Mouse (Mus musculus) MEL (cell line): ENCODE measurements at regions not wholly inside any gene's neighbourhood (a gene's known extent, or its start where the extent isn't known, plus 50 kb on each side); places are given as distances from the start of the nearest gene placed in this dataset.

Source experiments
- DNase-seq: peaks from one replicate; pipeline ENCODE4 v3.0.0; 2011; ENCODE audit warnings: low read depth, low spot score
- H3K27ac ChIP-seq: 2 replicates; pipeline ENCODE4 v1.5.1; 2012; ENCODE audit warnings: low read depth, mild to moderate bottlenecking, control low read depth, low read length, moderate library complexity; ENCODE audit not compliant: control insufficient read depth
- H3K27me3 ChIP-seq, 2 experiments: fragments of 150-350 bp in 1 of 2; sonication (generic) in 1 of 2; 2 replicates each; pipeline ENCODE4 v1.6.1; 2012; ENCODE audit warnings: low read length in 2 of 2, mild to moderate bottlenecking in 2 of 2, improper control_type of control experiment in 1 of 2, moderate library complexity in 1 of 2; ENCODE audit not compliant: insufficient read depth in 2 of 2, control insufficient read depth in 1 of 2
- H3K36me3 ChIP-seq, 2 experiments: 2 replicates each; pipeline ENCODE4 v1.6.1; 2012 to 2014; ENCODE audit warnings: low read length in 2 of 2, improper control_type of control experiment in 1 of 2, inconsistent platforms in 1 of 2, mild to moderate bottlenecking in 1 of 2; ENCODE audit not compliant: insufficient read depth in 2 of 2, control insufficient read depth in 1 of 2
- H3K4me1 ChIP-seq, 2 experiments: fragments of 150-350 bp in 1 of 2; sonication (generic) in 1 of 2; 2 replicates each; pipeline ENCODE4 v1.6.1; 2012; ENCODE audit warnings: low read length in 2 of 2, improper control_type of control experiment in 1 of 2, mild to moderate bottlenecking in 1 of 2; ENCODE audit not compliant: insufficient read depth in 2 of 2, control insufficient read depth in 1 of 2
- H3K4me3 ChIP-seq, 2 experiments: fragments of 150-350 bp in 1 of 2; sonication (generic) in 1 of 2; 2 replicates each; pipeline ENCODE4 v1.5.1; 2012; ENCODE audit warnings: low read depth in 2 of 2, low read length in 2 of 2, mild to moderate bottlenecking in 2 of 2, moderate library complexity in 2 of 2, control low read depth in 1 of 2, improper control_type of control experiment in 1 of 2; ENCODE audit not compliant: control insufficient read depth in 1 of 2, insufficient read depth in 1 of 2
- H3K79me2 ChIP-seq: 2 replicates; pipeline ENCODE4 v1.6.1; 2012; ENCODE audit warnings: mild to moderate bottlenecking, low read length, moderate library complexity; ENCODE audit not compliant: control insufficient read depth, poor library complexity, insufficient read depth
- H3K9ac ChIP-seq: 2 replicates; pipeline ENCODE4 v1.6.1; 2012; ENCODE audit warnings: low read depth, mild to moderate bottlenecking, control low read depth, low read length, moderate library complexity; ENCODE audit not compliant: control insufficient read depth, poor library complexity, severe bottlenecking
- H3K9me3 ChIP-seq: fragments of 150-350 bp; sonication (generic); replicated peaks from 2 replicates; pipeline ENCODE4 v1.6.1; 2012; ENCODE audit warnings: mild to moderate bottlenecking, low read length, improper control_type of control experiment, moderate library complexity; ENCODE audit not compliant: insufficient read depth
- GABPA ChIP-seq: IDR thresholded peaks from 2 replicates; pipeline ENCODE4 v1.6.1; 2012; ENCODE audit warnings: low read depth, mild to moderate bottlenecking, inconsistent platforms, low read length, improper control_type of control experiment, moderate library complexity
- MEF2A ChIP-seq: IDR thresholded peaks from 2 replicates; pipeline ENCODE4 v1.6.1; 2014; ENCODE audit warnings: low read depth, mild to moderate bottlenecking, inconsistent platforms, low read length, improper control_type of control experiment; ENCODE audit not compliant: poor library complexity, insufficient replicate concordance, severe bottlenecking; ENCODE audit errors: extremely low read depth
- MXI1 ChIP-seq: IDR thresholded peaks from 2 replicates; pipeline ENCODE4 v1.6.1; 2011; ENCODE audit warnings: mild to moderate bottlenecking, low read depth, low read length, improper control_type of control experiment
- MYB ChIP-seq: IDR thresholded peaks from 2 replicates; pipeline ENCODE4 v1.6.1; 2011; ENCODE audit warnings: mild to moderate bottlenecking, low read depth, low read length, improper control_type of control experiment
- POLR2A ChIP-seq, 2 experiments: IDR thresholded peaks; 2 replicates each; pipeline ENCODE4 v1.6.1; 2011 to 2012; ENCODE audit warnings: low read length in 2 of 2, mild to moderate bottlenecking in 2 of 2, control low read depth in 1 of 2, improper control_type of control experiment in 1 of 2, low read depth in 1 of 2, moderate library complexity in 1 of 2; ENCODE audit not compliant: control insufficient read depth in 1 of 2, insufficient read depth in 1 of 2, poor library complexity in 1 of 2
- SMC3 ChIP-seq: IDR thresholded peaks from 2 replicates; pipeline ENCODE4 v1.6.1; 2011; ENCODE audit warnings: low read depth, low read length, improper control_type of control experiment
- TAL1 ChIP-seq: IDR thresholded peaks from 2 replicates; pipeline ENCODE4 v1.6.1; 2012; ENCODE audit warnings: mild to moderate bottlenecking, inconsistent platforms, low read length, moderate library complexity, mixed read lengths
- TBP ChIP-seq: IDR thresholded peaks from 2 replicates; pipeline ENCODE4 v1.8.0; 2011; ENCODE audit warnings: low read depth, low read length, improper control_type of control experiment
- UBTF ChIP-seq: IDR thresholded peaks from 2 replicates; pipeline ENCODE4 v1.6.1; 2012; ENCODE audit warnings: low read depth, mild to moderate bottlenecking, inconsistent platforms, low read length, improper control_type of control experiment, moderate library complexity, borderline replicate concordance; ENCODE audit not compliant: insufficient read depth

GRCm38 (mm10) chr5:47274256-47274638, 708.7 kb upstream of the Slit2 start:
- no peak overlapping the region for H3K9ac ChIP-seq
- DNase-seq = no peak
- H3K27ac ChIP-seq = no peak overlapping the region
- H3K4me3 ChIP-seq = no peak overlapping the region
- H3K79me2 ChIP-seq = no peaks in the 10 kb centered on the region
- peaks cover 0 to 4% of the 10 kb centered on the region in 2 experiments; a peak in 1 of 4 replicates for H3K4me1 ChIP-seq
- H3K36me3 ChIP-seq = no peaks in the 10 kb centered on the region
- no peaks in the 10 kb centered on the region for H3K9me3 ChIP-seq
- TF ChIP-seq MEF2A = no peak
- no peak for TF ChIP-seq GABPA
- TF ChIP-seq MYB = no peak
- no peak for TF ChIP-seq MXI1
- no peaks in the 10 kb centered on the region for H3K27me3 ChIP-seq

- H3K4me3 ChIP-seq = no peak overlapping the region
- no peaks in the 10 kb centered on the region for H3K36me3 ChIP-seq
- H3K9me3 ChIP-seq = no peaks in the 10 kb centered on the region
- no peak overlapping the region for H3K27ac ChIP-seq
- H3K79me2 ChIP-seq = no peaks in the 10 kb centered on the region
- no peak for DNase-seq
- no peak for TF ChIP-seq TBP
- no peak for TF ChIP-seq MYB
- no peak for TF ChIP-seq UBTF
- TF ChIP-seq SMC3 = no peak
- TF ChIP-seq GABPA = no peak
- no peak for TF ChIP-seq MEF2A
- no peak overlapping the region for H3K9ac ChIP-seq
- H3K27me3 ChIP-seq = no peaks in the 10 kb centered on the region
- peaks cover 0 to 4% of the 10 kb centered on the region in 2 experiments; a peak in 1 of 4 replicates for H3K4me1 ChIP-seq
These were observed 706.4 kb upstream of the Slit2 start for GRCm38 (mm10) chr5:47276231-47277195.

DNA sequence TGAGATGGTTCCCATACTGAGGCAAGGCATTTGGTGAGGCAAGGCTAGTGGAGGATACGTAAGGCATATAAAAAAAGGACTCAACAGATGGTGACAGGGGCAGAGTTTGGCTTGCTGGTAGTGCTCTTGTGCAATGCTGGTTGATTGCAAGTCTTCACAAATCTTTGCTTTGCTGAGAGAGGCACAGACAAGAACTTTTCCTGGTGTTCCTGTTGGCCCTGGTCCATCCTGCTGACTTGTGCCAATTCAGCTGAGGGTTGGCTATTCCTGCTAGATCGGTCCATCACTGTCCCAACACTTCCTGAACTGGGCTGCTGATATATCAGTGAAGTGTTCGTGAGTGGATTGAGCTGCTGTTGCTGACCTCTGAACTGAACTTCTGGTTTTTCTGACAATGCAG, 703.3 kb upstream of the Slit2 start:
- H3K79me2 ChIP-seq = no peaks in the 10 kb centered on the region
- H3K9ac ChIP-seq = no peak overlapping the region
- no peak for DNase-seq
- H3K9me3 ChIP-seq = no peaks in the 10 kb centered on the region
- no peak overlapping the region for H3K27ac ChIP-seq
- no peak overlapping the region for H3K4me3 ChIP-seq
- peaks cover 0 to under 1% of the 10 kb centered on the region in 2 experiments; a peak in 1 of 4 replicates for H3K4me1 ChIP-seq
- no peaks in the 10 kb centered on the region for H3K27me3 ChIP-seq
- no peaks in the 10 kb centered on the region for H3K36me3 ChIP-seq
- TF ChIP-seq POLR2A (IDR thresholded peaks at IDR 0.05; ENCODE audit: control insufficient read depth in 1 of 2, insufficient read depth in 1 of 2, low read depth in 1 of 2, low read length in 2 of 2, poor library complexity in 1 of 2) (no peak), TAL1 (no peak)
- TF ChIP-seq, all 39 proteins: peak for 0
